Mouse (Mus musculus) left cerebral cortex, adult 2 months (tissue): ENCODE results near the gene Bmp8a. TPM values are rescaled to one million over a fixed set of nuclear protein-coding genes. Genes with fewer than 3 reads are reported as not detected.
A peak's percentile ranks its signal among the peaks of the same experiment; 100 is the strongest.

Experiments used
- DNase-seq, 2 experiments: peaks; one replicate each; pipeline ENCODE4 v3.0.0; 2021 to 2022; ENCODE audit warnings: low spot score in 2 of 2, mixed read lengths in 1 of 2; ENCODE audit errors: extremely low spot score in 1 of 2
- H3K27ac ChIP-seq: fragments of 200-600 bp; 2 replicates; pipeline ENCODE4 v1.8.1; 2022
- H3K4me3 ChIP-seq: fragments of 200-600 bp; 2 replicates; pipeline ENCODE4 v1.8.1; 2022
- CTCF ChIP-seq: fragments of 200-600 bp; IDR thresholded peaks from 2 replicates; pipeline ENCODE4 v1.8.1; 2022; ENCODE audit warnings: antibody characterized with exemption, mild to moderate bottlenecking, moderate library complexity
- intact Hi-C: fragments of 180-260 bp; cut with DNase I; formaldehyde crosslinking; loops from one replicate; pipeline ENCODE4 v1.15.1; 2025
- total RNA-seq, 2 experiments: library from RNA; stranded (reverse); gene quantifications; 2 replicates each; pipeline ENCODE4 v1.2.3; 2021

Gene Bmp8a
- total RNA-seq, 2 experiments from 2014 or later, result 0.30 to 0.48 TPM

- intact Hi-C loops, result no loop called here
- peak overlapping the region; percentile 64 for H3K4me3 ChIP-seq
- H3K27ac ChIP-seq, result peak overlapping the region; percentile 81
- peak; percentile 87 to 89 for DNase-seq
- TF ChIP-seq CTCF, result peak; percentile 96
These were observed 60.6 kb downstream of the Bmp8a start for GRCm38 (mm10) chr4:123282500-123282899.

- intact Hi-C loops, result no loop called here
- H3K4me3 ChIP-seq, result no peak overlapping the region
- no peak for TF ChIP-seq CTCF
- no peak overlapping the region for H3K27ac ChIP-seq
- DNase-seq, result no peak
These were observed 62.9 kb downstream of the Bmp8a start for GRCm38 (mm10) chr4:123280117-123280516.

GRCm38 (mm10) chr4:123271063-123271462, 72.0 kb downstream of the Bmp8a start:
- no peak overlapping the region for H3K27ac ChIP-seq
- DNase-seq, result no peak
- TF ChIP-seq CTCF, result no peak; the same call in 1 of the 2 replicates
- intact Hi-C loops, result no loop called here
- no peak overlapping the region for H3K4me3 ChIP-seq

Other genes starting within 250 kb of the Bmp8a start
- gene Bmp8b, start 238.1 kb downstream of the Bmp8a start, total RNA-seq, result under 1 TPM in 1 of 2 experiments, not detected in 1; 0.26 TPM
- under 1 TPM; 0.25 to 0.30 TPM for gene Oxct2b, start 227.0 kb downstream of the Bmp8a start, total RNA-seq
- 10 to 100 TPM; 19.3 to 24.4 TPM for gene Ppie, start 203.3 kb downstream of the Bmp8a start, total RNA-seq
- 100 to 1,000 TPM; 530 to 532 TPM for gene Hpcal4, start 160.0 kb downstream of the Bmp8a start, total RNA-seq
- gene Nt5c1a, start 141.7 kb downstream of the Bmp8a start, total RNA-seq, result 10 to 100 TPM in 1 of 2 experiments, 1 to 10 TPM in 1; 9.3 to 11.4 TPM
- gene Heyl, start 109.7 kb downstream of the Bmp8a start, total RNA-seq, result 1 to 10 TPM; 2.7 to 3.9 TPM
- 10 to 100 TPM; 44.9 to 45.4 TPM for gene Pabpc4, start 80.9 kb downstream of the Bmp8a start, total RNA-seq
- not detected for gene Oxct2a, start 19.6 kb downstream of the Bmp8a start, total RNA-seq